Mouse (Mus musculus) neutrophil, adult 65 days (primary cell): ENCODE measurements around the gene Rln3. TPM values are rescaled to one million over a fixed set of nuclear protein-coding genes. Genes with fewer than 3 reads are reported as not detected.

ENCODE experiments used
- total RNA-seq: library from RNA; stranded (reverse); gene quantifications from 2 replicates; pipeline ENCODE4 v1.2.4, GENCODE M21; 2023

Rln3 gene
- total RNA-seq: not detected in 2 replicates

GRCm38 (mm10) chr8:84044900-84045299 lies at the start of gene Rln3:
Gene Rln3, minus strand, starts transcription at chr8:84045000.

DNA sequence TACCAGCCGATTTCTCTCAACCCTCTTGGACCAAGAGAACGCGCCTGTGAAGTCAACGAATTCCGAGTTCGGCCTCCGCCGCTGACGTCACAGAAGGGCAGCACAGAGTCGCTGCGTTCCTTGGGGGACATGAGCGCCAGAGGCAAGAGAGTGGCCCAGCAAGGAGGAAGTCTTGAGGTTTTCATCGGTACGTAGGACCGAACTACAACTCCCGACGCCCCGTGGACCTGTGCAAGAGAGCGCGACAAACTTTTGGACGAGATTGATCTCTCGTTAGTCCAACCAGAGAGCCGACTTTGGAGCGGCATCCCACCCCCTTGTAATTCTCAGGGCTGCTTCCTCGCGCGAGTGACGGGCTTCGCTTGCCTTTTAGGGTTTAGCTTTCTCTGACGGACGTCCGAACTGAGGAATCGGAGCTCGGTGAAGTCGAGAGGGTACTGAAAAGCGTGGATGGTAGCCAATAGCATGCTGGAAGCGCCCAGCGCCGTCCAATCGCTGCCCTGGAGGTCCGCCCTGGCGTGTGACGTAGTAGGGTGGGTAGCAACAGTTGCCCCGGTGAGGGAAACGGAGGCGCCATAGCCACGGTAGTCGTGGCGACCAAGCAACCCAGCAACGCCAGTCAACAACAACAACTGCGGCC lies 21.6 kb upstream of the Rln3 start, which contains the start of gene Rfx1:
Gene Rfx1, plus strand, starts transcription at position 544 of the 640 bp plus-strand sequence.

DNA sequence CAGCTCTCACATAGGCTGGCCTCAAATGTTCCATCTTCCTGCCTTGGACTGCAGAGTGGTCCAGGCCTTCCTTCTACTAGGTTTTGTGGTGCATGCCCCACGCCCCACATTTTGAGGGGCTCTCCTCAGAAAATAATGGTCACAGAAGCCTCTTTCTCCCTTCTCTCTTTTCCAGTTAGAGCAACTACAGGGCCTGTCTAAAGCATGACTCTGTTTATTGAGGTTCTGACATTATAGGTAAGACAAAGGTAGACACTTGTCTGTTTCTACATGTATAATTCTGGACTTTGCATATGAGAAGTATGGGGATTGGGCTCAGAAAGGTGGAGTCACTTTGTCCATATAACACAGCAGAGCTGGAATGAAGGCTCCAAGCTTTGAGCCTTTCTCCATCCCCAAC lies 20.2 kb upstream of the Rln3 start, which contains the start of gene Gm10643:
Gene Gm10643, minus strand, starts transcription at position 101 of the 400 bp plus-strand sequence.

GRCm38 (mm10) chr8:84042066-84042947 lies 2.5 kb downstream of the Rln3 start, which contains the start of gene Il27ra:
Gene Il27ra, minus strand, starts transcription at chr8:84042589.

GRCm38 (mm10) chr8:84021096-84021495 lies 23.7 kb downstream of the Rln3 start, which contains the start of gene Palm3:
Gene Palm3, plus strand, starts transcription at chr8:84021471.

DNA sequence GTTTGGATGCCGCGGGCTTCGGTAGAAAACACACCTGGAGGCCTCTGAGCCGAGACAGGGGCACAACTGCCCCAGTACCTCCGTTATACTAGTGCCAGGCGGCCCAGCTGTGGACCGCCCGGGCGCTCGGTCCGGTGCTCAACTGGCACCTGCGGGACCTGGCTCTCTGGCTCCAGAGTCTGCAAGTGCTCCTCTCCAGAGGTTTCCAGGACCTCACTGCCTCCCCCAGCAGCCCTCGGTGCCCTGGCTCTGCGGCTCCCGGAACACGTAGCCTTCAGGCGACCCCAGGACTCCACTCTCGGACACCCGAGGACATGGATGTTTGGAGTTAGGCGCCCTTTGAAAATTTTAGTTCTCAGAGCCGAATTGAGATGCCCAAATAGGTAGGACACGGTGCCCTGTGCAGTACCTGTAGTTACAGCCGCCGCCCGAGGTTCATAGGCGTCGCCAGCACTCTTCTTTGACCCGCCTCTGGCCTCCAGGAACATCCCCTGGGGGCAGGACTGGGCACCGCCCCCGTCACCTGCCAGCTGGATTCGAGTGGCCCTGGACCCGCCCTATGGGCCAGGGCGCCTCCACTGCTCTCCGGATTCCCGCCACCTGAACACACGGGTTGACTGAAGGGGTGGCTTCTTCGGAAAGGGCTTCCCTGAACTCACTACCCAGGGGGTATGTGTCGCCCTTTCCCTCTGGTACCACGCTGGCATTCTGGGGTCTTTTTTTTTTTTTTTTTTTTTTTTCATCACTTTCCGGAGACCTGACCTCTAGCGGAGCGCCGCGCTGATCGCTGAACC lies 32.9 kb downstream of the Rln3 start, which contains the start of gene 2210011C24Rik:
Gene 2210011C24Rik, minus strand, starts transcription at position 467 of the 794 bp plus-strand sequence.

GRCm38 (mm10) chr8:84001281-84002000 lies 43.4 kb downstream of the Rln3 start, which contains the start of gene 1700067K01Rik:
Gene 1700067K01Rik, plus strand, starts transcription at chr8:84001502.

GRCm38 (mm10) chr8:83997511-83998141 lies 47.2 kb downstream of the Rln3 start, which contains the start of gene Samd1:
Gene Samd1, plus strand, starts transcription at chr8:83997672.

Other genes with a start within 250 kb of the Rln3 start
- gene Adgrl1, start 144.9 kb downstream of the Rln3 start, total RNA-seq: 1.8 and 2.1 TPM in 2 replicates
- gene Gm10644, start 89.8 kb downstream of the Rln3 start, total RNA-seq: 0.16 TPM in 1 of 2 replicates, not detected in the other
- gene Asf1b, start 89.5 kb downstream of the Rln3 start, total RNA-seq: 39.2 and 41.4 TPM in 2 replicates
- gene Prkaca, start 72.0 kb downstream of the Rln3 start, total RNA-seq: 29.2 and 30.6 TPM in 2 replicates
- gene Samd1, start 47.3 kb downstream of the Rln3 start, total RNA-seq: 28.4 and 32.0 TPM in 2 replicates
- not detected in 2 replicates for gene 1700067K01Rik, start 43.5 kb downstream of the Rln3 start, total RNA-seq
- not detected in 2 replicates for gene 2210011C24Rik, start 32.8 kb downstream of the Rln3 start, total RNA-seq
- gene Palm3, start 23.5 kb downstream of the Rln3 start, total RNA-seq: 0.16 TPM in 1 of 2 replicates, not detected in the other
- gene Il27ra, start 2.4 kb downstream of the Rln3 start, total RNA-seq: 0.77 and 1.6 TPM in 2 replicates
- gene Gm10643, start 20.1 kb upstream of the Rln3 start, total RNA-seq: 2.9 and 3.0 TPM in 2 replicates
- 61.0 and 67.9 TPM in 2 replicates for gene Rfx1, start 21.8 kb upstream of the Rln3 start, total RNA-seq
- 24.7 and 26.8 TPM in 2 replicates for gene Dcaf15, start 59.8 kb upstream of the Rln3 start, total RNA-seq
- gene Podnl1, start 81.0 kb upstream of the Rln3 start, total RNA-seq: 0.28 TPM in 1 of 2 replicates, not detected in the other
- 14.9 and 20.3 TPM in 2 replicates for gene Cc2d1a, start 102.9 kb upstream of the Rln3 start, total RNA-seq
- gene 4930432K21Rik, start 103.0 kb upstream of the Rln3 start, total RNA-seq: 0.28 TPM in 1 of 2 replicates, not detected in the other
- gene Nanos3, start 140.2 kb upstream of the Rln3 start, total RNA-seq: not detected in 2 replicates
- 85.3 and 107 TPM in 2 replicates for gene Zswim4, start 192.1 kb upstream of the Rln3 start, total RNA-seq
- gene D8Ertd738e, start 204.7 kb upstream of the Rln3 start, total RNA-seq: 179 and 201 TPM in 2 replicates
- gene Mri1, start 212.3 kb upstream of the Rln3 start, total RNA-seq: 5.9 and 6.8 TPM in 2 replicates
- 13.1 and 14.1 TPM in 2 replicates for gene Ccdc130, start 225.4 kb upstream of the Rln3 start, total RNA-seq